Mouse (Mus musculus) cortical plate, adult 2 months (tissue): ENCODE data around the gene Nfia. TPM values are rescaled to one million over a fixed set of nuclear protein-coding genes. Genes with fewer than 3 reads are reported as not detected.

Source experiments
- H3K27ac ChIP-seq: fragments of 200-500 bp; 2 replicates; pipeline ENCODE4 v1.5.1; 2012; ENCODE audit warnings: low read length, control low read depth, inconsistent platforms; ENCODE audit not compliant: insufficient read depth
- H3K4me1 ChIP-seq: fragments of 200-500 bp; 2 replicates; pipeline ENCODE4 v1.6.1; 2011; ENCODE audit warnings: low read length; ENCODE audit not compliant: control insufficient read depth, insufficient read depth
- H3K4me3 ChIP-seq: fragments of 200-500 bp; 2 replicates; pipeline ENCODE4 v1.5.1; 2011; ENCODE audit warnings: mild to moderate bottlenecking, low read length, control low read depth; ENCODE audit not compliant: insufficient read depth
- CTCF ChIP-seq: fragments of 200-500 bp; IDR thresholded peaks from 2 replicates; pipeline ENCODE4 v1.5.1; 2011; ENCODE audit warnings: mild to moderate bottlenecking, control low read depth, low read length; ENCODE audit not compliant: insufficient read depth; ENCODE audit errors: extremely low read depth
- POLR2A ChIP-seq: fragments of 200-500 bp; IDR thresholded peaks from 2 replicates; pipeline ENCODE4 v1.6.1; 2011; ENCODE audit warnings: mild to moderate bottlenecking, low read length, control low read depth; ENCODE audit not compliant: insufficient read depth; ENCODE audit errors: extremely low read depth
- polyA plus RNA-seq: library from polyadenylated mRNA; depleted of rRNA; stranded (reverse); fragments of >200 nt; gene quantifications from 2 replicates; pipeline ENCODE4 v1.2.3, GENCODE M21; 2012

Gene Nfia
- polyA plus RNA-seq, 1 experiment = 24.1 TPM

GRCm38 (mm10) chr4:98008814-98009368, 236.4 kb downstream of the Nfia start:
- no peak overlapping the region for H3K27ac ChIP-seq
- TF ChIP-seq POLR2A (no peak), CTCF (no peak)

GRCm38 (mm10) chr4:98009966-98010365, 237.4 kb downstream of the Nfia start:
- Histone ChIP-seq H3K4me1 (no peaks in the 10 kb centered on the region; the same call in 1 of the 2 replicates), H3K4me3 (no peak overlapping the region), H3K27ac (no peak overlapping the region)
- TF ChIP-seq CTCF (no peak), POLR2A (no peak)

More at GRCm38 (mm10) chr4:98008814-98009368, 236.4 kb downstream of the Nfia start:
- Histone ChIP-seq H3K4me3 (no peak overlapping the region), H3K4me1 (no peaks in the 10 kb centered on the region; the same call in 1 of the 2 replicates)

- no peaks in the 10 kb centered on the region; the same call in 1 of the 2 replicates for H3K4me1 ChIP-seq
- no peak overlapping the region for H3K4me3 ChIP-seq
- TF ChIP-seq POLR2A (no peak), CTCF (no peak)
- no peak overlapping the region for H3K27ac ChIP-seq
Observed at GRCm38 (mm10) chr4:98019811-98020210, 247.3 kb downstream of the Nfia start.

- Histone ChIP-seq H3K4me1 (no peaks in the 10 kb centered on the region; the same call in 1 of the 2 replicates), H3K4me3 (no peak overlapping the region), H3K27ac (no peak overlapping the region)
- TF ChIP-seq CTCF = no peak
- no peak for TF ChIP-seq POLR2A
Observed at GRCm38 (mm10) chr4:98020836-98021235, 248.3 kb downstream of the Nfia start.

- Histone ChIP-seq H3K4me3 (no peak overlapping the region), H3K27ac (no peak overlapping the region), H3K4me1 (no peaks in the 10 kb centered on the region; the same call in 1 of the 2 replicates)
- TF ChIP-seq CTCF = no peak
- TF ChIP-seq POLR2A = no peak
Observed at GRCm38 (mm10) chr4:98023245-98023792, 250.8 kb downstream of the Nfia start.

- H3K4me3 ChIP-seq = no peak overlapping the region
- TF ChIP-seq POLR2A (no peak), CTCF (no peak)
- no peaks in the 10 kb centered on the region for H3K4me1 ChIP-seq
- no peak overlapping the region for H3K27ac ChIP-seq
Observed at GRCm38 (mm10) chr4:98027412-98027811, 254.9 kb downstream of the Nfia start.

GRCm38 (mm10) chr4:98031871-98032270, 259.3 kb downstream of the Nfia start:
- Histone ChIP-seq H3K4me1 (no peaks in the 10 kb centered on the region), H3K4me3 (no peak overlapping the region), H3K27ac (no peak overlapping the region)
- TF ChIP-seq CTCF (no peak), POLR2A (no peak)

GRCm38 (mm10) chr4:98032332-98032731, 259.8 kb downstream of the Nfia start:
- Histone ChIP-seq H3K4me1 (no peaks in the 10 kb centered on the region), H3K27ac (no peak overlapping the region), H3K4me3 (no peak overlapping the region)
- TF ChIP-seq POLR2A (no peak), CTCF (no peak)

- Histone ChIP-seq H3K4me3 (no peak overlapping the region), H3K4me1 (no peaks in the 10 kb centered on the region), H3K27ac (no peak overlapping the region)
- TF ChIP-seq POLR2A (no peak), CTCF (no peak)
Observed at GRCm38 (mm10) chr4:98039095-98039494, 266.6 kb downstream of the Nfia start.

GRCm38 (mm10) chr4:98040179-98040578, 267.6 kb downstream of the Nfia start:
- TF ChIP-seq POLR2A (no peak), CTCF (no peak)
- Histone ChIP-seq H3K27ac (no peak overlapping the region), H3K4me3 (no peak overlapping the region), H3K4me1 (no peaks in the 10 kb centered on the region)
